In the genomic region with DNA sequence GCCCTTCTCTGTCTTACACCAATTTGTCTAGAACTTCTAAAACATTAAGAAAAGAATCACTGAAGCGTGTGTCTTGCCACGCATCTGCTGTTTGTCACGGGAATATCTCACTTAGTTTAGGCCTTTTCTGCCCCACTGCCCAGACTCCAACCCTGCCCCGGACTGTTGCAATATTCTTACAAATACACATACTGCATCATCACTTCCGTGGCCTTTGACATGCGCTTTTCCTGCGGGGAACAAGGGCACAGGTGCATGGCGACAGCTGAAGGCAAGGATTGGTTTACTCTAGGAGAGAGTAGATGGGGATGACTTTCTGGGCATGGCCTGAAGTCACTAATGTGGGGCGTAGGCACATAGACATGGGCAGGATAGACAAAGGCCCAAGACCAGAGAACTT, we compare ENCODE assay signal across 20 mouse cellular contexts. TPM values are rescaled to one million over a fixed set of nuclear protein-coding genes. Genes with fewer than 3 reads are reported as not detected.
DNase-seq lines count a peak whose midpoint lies in the region; ATAC-seq and TF ChIP-seq lines count a peak whose summit lies in the region.
"Had no signal": no experiment of that assay in that cellular context is flagged by ENCODE, and none has a peak within 500 bp of the region (broad histone marks: within the 10 kb centered on the region; RNA-seq: fewer than 3 reads in every experiment).

No protein-coding gene starts in this region.

- no peaks in the 10 kb centered on the region for H3K27me3 ChIP-seq in lung, postnatal 0 days (replicated peaks; ENCODE audit: insufficient read depth, low read length)
- no peaks in the 10 kb centered on the region for H3K27me3 ChIP-seq in midbrain, embryonic 16.5 days (ENCODE audit: control insufficient read depth, insufficient read depth, low read depth, low read length)
- H3K27me3 ChIP-seq: limb, embryonic 12.5 days; midbrain, embryonic 13.5 days; neural tube, embryonic 15.5 days had no signal

- peak; percentile 91 for DNase-seq in heart, adult 11 months
- no peak for DNase-seq in heart, adult 18-20 months
- no peak for DNase-seq in lung, postnatal 0 days (ENCODE audit: low spot score)
- DNase-seq in lung, postnatal 25 days (ENCODE audit: low spot score), result no peak
- DNase-seq in retina, postnatal 1 day, result no peak
- no peak for DNase-seq in embryo, embryonic 11 days
- DNase-seq: cerebellum, postnatal 10 days; gastrocnemius, postnatal 14 days; kidney, postnatal 25 days; right cerebral cortex, postnatal 4 days; thymus, postnatal 36 days had no signal

- TF ChIP-seq CTCF in lung, postnatal 0 days (IDR thresholded peaks at IDR 0.05), result no peak

- no peaks in the 10 kb centered on the region for H3K9me3 ChIP-seq in lung, postnatal 0 days (ENCODE audit: low read length)
- no peaks in the 10 kb centered on the region for H3K9me3 ChIP-seq in midbrain, embryonic 16.5 days (replicated peaks; ENCODE audit: control insufficient read depth, low read length, poor library complexity, severe bottlenecking)
- H3K9me3 ChIP-seq: limb, embryonic 12.5 days; midbrain, embryonic 13.5 days; neural tube, embryonic 15.5 days had no signal

- peak; percentile 62 for TF ChIP-seq EP300 in lung, postnatal 0 days (IDR thresholded peaks at IDR 0.05)

- WGBS in lung, postnatal 0 days, result 67% methylated on average over 9 of the region's 9 CpGs
- WGBS in midbrain, embryonic 16.5 days, result 86% methylated on average over 9 of the region's 9 CpGs

- H3K27ac ChIP-seq in lung, postnatal 0 days (ENCODE audit: low read length), result peak overlapping the region; percentile 74; the same call in 1 of the 2 replicates
- H3K27ac ChIP-seq in midbrain, embryonic 16.5 days (ENCODE audit: low read length), result no peak overlapping the region
- H3K27ac ChIP-seq: hindbrain, embryonic 14.5 days; limb, embryonic 12.5 days; macrophage; midbrain, embryonic 13.5 days; neural tube, embryonic 15.5 days had no signal

- H3K4me2 ChIP-seq in lung, postnatal 0 days (replicated peaks; ENCODE audit: low read depth, low read length), result no peak overlapping the region
- no peak overlapping the region for H3K4me2 ChIP-seq in midbrain, embryonic 16.5 days (ENCODE audit: low read length)
- H3K4me2 ChIP-seq: hindbrain, embryonic 14.5 days; limb, embryonic 12.5 days; midbrain, embryonic 13.5 days; neural tube, embryonic 15.5 days had no signal

- 0 out of 2 replicates have a peak, but pooled peaks cover 4% of the 10 kb centered on the region for H3K4me1 ChIP-seq in lung, postnatal 0 days (ENCODE audit: insufficient read depth, low read depth, low read length)
- no peaks in the 10 kb centered on the region for H3K4me1 ChIP-seq in midbrain, embryonic 16.5 days (ENCODE audit: control insufficient read depth, insufficient read depth, low read length)
- H3K4me1 ChIP-seq: limb, embryonic 12.5 days; midbrain, embryonic 13.5 days; neural tube, embryonic 15.5 days had no signal

- no peak overlapping the region for H3K9ac ChIP-seq in lung, postnatal 0 days (replicated peaks; ENCODE audit: low read depth)
- no peak overlapping the region for H3K9ac ChIP-seq in midbrain, embryonic 16.5 days (ENCODE audit: low read depth, low read length)
- H3K9ac ChIP-seq: hindbrain, embryonic 14.5 days; limb, embryonic 12.5 days; midbrain, embryonic 13.5 days; neural tube, embryonic 15.5 days had no signal

- peak; percentile 36; the same call in 1 of the 2 replicates for ATAC-seq in lung, postnatal 0 days
- peak; percentile 80 for ATAC-seq in megakaryocyte, adult 5-6 weeks (ENCODE audit: poor library complexity, severe bottlenecking)
- no peak for ATAC-seq in midbrain, embryonic 16.5 days
- ATAC-seq: midbrain, embryonic 13.5 days had no signal

- H3K36me3 ChIP-seq in lung, postnatal 0 days (ENCODE audit: insufficient read depth, low read length), result no peaks in the 10 kb centered on the region
- H3K36me3 ChIP-seq in midbrain, embryonic 16.5 days (ENCODE audit: control insufficient read depth, insufficient read depth, low read length), result no peaks in the 10 kb centered on the region
- H3K36me3 ChIP-seq: limb, embryonic 12.5 days; midbrain, embryonic 13.5 days; neural tube, embryonic 15.5 days had no signal

- no peak overlapping the region for H3K4me3 ChIP-seq in lung, postnatal 0 days (ENCODE audit: low read depth, low read length)
- no peak overlapping the region for H3K4me3 ChIP-seq in midbrain, embryonic 16.5 days (ENCODE audit: low read depth, low read length)
- H3K4me3 ChIP-seq: limb, embryonic 12.5 days; midbrain, embryonic 13.5 days; myocyte; neural tube, embryonic 15.5 days had no signal

RNA-seq across cellular contexts. Expression of gene Lyve1, which starts 31.6 kb away (rescaled TPM):
- total RNA-seq in heart, adult 18-20 months (2021), result 10 to 100 TPM; 22.8 to 26.2 TPM
- 226 and 360 TPM in 2 replicates for polyA plus RNA-seq in lung, postnatal 0 days (2015; fragmentation: Nextera tagmentation; extraction: Ambion mirVana)
- total RNA-seq in megakaryocyte, adult 5-6 weeks (2015), result 1.1 and 1.2 TPM in 2 replicates
- 0.92 and 0.98 TPM in 2 replicates for total RNA-seq in megakaryocyte, adult 5-6 weeks (2017)
- 4.0 and 5.0 TPM in 2 replicates for polyA plus RNA-seq in midbrain, embryonic 16.5 days (2015; fragmentation: Nextera tagmentation; extraction: Ambion mirVana)
- total RNA-seq: MEL had no signal
- polyA plus RNA-seq: myocyte had no signal

RNA-seq across cellular contexts. Expression of gene Rnf141, which starts 50.4 kb away (rescaled TPM):
- total RNA-seq in heart, adult 18-20 months (2021), result 10 to 100 TPM; 43.8 to 46.3 TPM
- 31.6 and 33.8 TPM in 2 replicates for polyA plus RNA-seq in lung, postnatal 0 days (2015; fragmentation: Nextera tagmentation; extraction: Ambion mirVana)
- 31.6 and 36.3 TPM in 2 replicates for total RNA-seq in megakaryocyte, adult 5-6 weeks (2015)
- total RNA-seq in megakaryocyte, adult 5-6 weeks (2017), result 28.7 and 39.0 TPM in 2 replicates
- polyA plus RNA-seq in midbrain, embryonic 16.5 days (2015; fragmentation: Nextera tagmentation; extraction: Ambion mirVana), result 35.1 and 39.7 TPM in 2 replicates

Comparison
In these comparisons a context has a peak if more than half of its experiments do, and no peak if none do; other contexts are left out.
1. RNA of gene Lyve1, which starts 31.6 kb away (total RNA-seq): 22.8 to 26.2 TPM in heart, adult 18-20 months; 0.92 to 1.2 TPM in megakaryocyte, adult 5-6 weeks; every median in the first group is over 10 times any median in the second.